Mouse (Mus musculus) hindbrain, postnatal 0 days (tissue): ENCODE results near the gene Atg16l2. TPM values are rescaled to one million over a fixed set of nuclear protein-coding genes. Genes with fewer than 3 reads are reported as not detected.

Source experiments
- ATAC-seq: fragments of 200-750 bp; cut with Nextera tagmentation; 2 replicates; pipeline ENCODE4 v1.8.0; 2017; ENCODE audit warnings: mild to moderate bottlenecking, moderate TSS enrichment, moderate library complexity
- DNase-seq: peaks from one replicate; pipeline ENCODE4 v3.0.0-alpha.2; 2015; ENCODE audit warnings: low spot score
- H3K27ac ChIP-seq: fragments of 300-500 bp; sonication (generic); 2 replicates; pipeline ENCODE4 v1.5.1; 2014; ENCODE audit warnings: mild to moderate bottlenecking
- H3K27me3 ChIP-seq: fragments of 300-500 bp; sonication (generic); 2 replicates; pipeline ENCODE4 v1.6.1; 2014; ENCODE audit warnings: low read length, mixed read lengths; ENCODE audit not compliant: insufficient read depth
- H3K36me3 ChIP-seq: fragments of 300-500 bp; sonication (generic); 2 replicates; pipeline ENCODE4 v1.6.1; 2014; ENCODE audit warnings: low read length, mixed read lengths; ENCODE audit not compliant: insufficient read depth
- H3K4me1 ChIP-seq: fragments of 300-500 bp; sonication (generic); 2 replicates; pipeline ENCODE4 v1.6.1; 2014; ENCODE audit warnings: antibody characterized with exemption, low read length, mixed read lengths; ENCODE audit not compliant: insufficient read depth
- H3K4me2 ChIP-seq: fragments of 300-500 bp; sonication (generic); 2 replicates; pipeline ENCODE4 v1.6.1; 2014; ENCODE audit warnings: low read depth, mild to moderate bottlenecking, low read length, moderate library complexity, mixed read lengths
- H3K4me3 ChIP-seq: fragments of 300-500 bp; sonication (generic); 2 replicates; pipeline ENCODE4 v1.5.1; 2014; ENCODE audit warnings: low read length
- H3K9ac ChIP-seq: fragments of 300-500 bp; sonication (generic); replicated peaks from 2 replicates; pipeline ENCODE4 v1.6.1; 2014; ENCODE audit warnings: mild to moderate bottlenecking, low read length, moderate library complexity, mixed read lengths
- H3K9me3 ChIP-seq: fragments of 300-500 bp; sonication (generic); 2 replicates; pipeline ENCODE4 v1.6.1; 2016; ENCODE audit warnings: low read length, mixed read lengths
- CTCF ChIP-seq: IDR thresholded peaks from 2 replicates; pipeline ENCODE4 v1.5.1; 2016; ENCODE audit warnings: antibody characterized with exemption, control low read depth, low read depth
- WGBS: fragments of 180-500 bp; shearing (Covaris S2); extraction: QIAGEN DNeasy Blood & Tissue Kit; methylation state at CpG from one replicate; pipeline ENCODE4 v1.1.7; 2014; 5-methylcytosine and 5-hydroxymethylcytosine counted together
- polyA plus RNA-seq: library from polyadenylated mRNA; unstranded; fragments of >200 nt; fragmentation: Nextera tagmentation; extraction: Ambion mirVana; gene quantifications from 2 replicates; pipeline ENCODE4 v1.2.1, GENCODE M21; 2015
- total RNA-seq: library from RNA; depleted of rRNA; stranded (reverse); fragments of >200 nt; gene quantifications from 2 replicates; pipeline ENCODE4 v1.2.3, GENCODE M21; 2014

Gene Atg16l2
- total and polyA plus RNA-seq, 2 experiments from 2014 or later: 18.8 to 49.3 TPM

- H3K4me3 ChIP-seq: no peak overlapping the region
- 94% methylated on average over 10 of the region's 10 CpGs for WGBS
- DNase-seq: no peak
- H3K27me3 ChIP-seq: no peaks in the 10 kb centered on the region
- no peak for ATAC-seq
- H3K4me2 ChIP-seq: no peak overlapping the region
- no peak overlapping the region for H3K27ac ChIP-seq
- no peak overlapping the region for H3K9ac ChIP-seq
- no peak for TF ChIP-seq CTCF
- peaks cover 12% of the 10 kb centered on the region for H3K36me3 ChIP-seq
- H3K4me1 ChIP-seq: no peaks in the 10 kb centered on the region
- no peaks in the 10 kb centered on the region for H3K9me3 ChIP-seq
These were observed 11.7 kb downstream of the Atg16l2 start for GRCm38 (mm10) chr7:101290401-101290800.

GRCm38 (mm10) chr7:101288436-101288835 lies 13.6 kb downstream of the Atg16l2 start:
- H3K36me3 ChIP-seq: peaks cover 13% of the 10 kb centered on the region
- no peak overlapping the region for H3K4me3 ChIP-seq
- ATAC-seq (0 out of 2 replicates have a peak, but pooled peaks have one; percentile 38), DNase-seq (peak; percentile 73)
- WGBS: 40% methylated on average over 4 of the region's 4 CpGs
- no peak overlapping the region for H3K4me2 ChIP-seq
- no peak overlapping the region for H3K27ac ChIP-seq
- peak; percentile 83 for TF ChIP-seq CTCF
- no peak overlapping the region for H3K9ac ChIP-seq
- no peaks in the 10 kb centered on the region for H3K9me3 ChIP-seq
- H3K27me3 ChIP-seq: no peaks in the 10 kb centered on the region
- H3K4me1 ChIP-seq: no peaks in the 10 kb centered on the region

- Histone ChIP-seq H3K9ac (no peak overlapping the region), H3K4me3 (no peak overlapping the region), H3K9me3 (no peaks in the 10 kb centered on the region), H3K27me3 (no peaks in the 10 kb centered on the region), H3K4me2 (no peak overlapping the region), H3K36me3 (peaks cover 19% of the 10 kb centered on the region), H3K4me1 (no peaks in the 10 kb centered on the region), H3K27ac (no peak overlapping the region)
- TF ChIP-seq CTCF: no peak
- WGBS: 74% methylated on average over 2 of the region's 2 CpGs
- no peak for ATAC-seq
- DNase-seq: no peak
These were observed 14.2 kb downstream of the Atg16l2 start for GRCm38 (mm10) chr7:101287820-101288219.

- peaks cover 28% of the 10 kb centered on the region for H3K36me3 ChIP-seq
- TF ChIP-seq CTCF: no peak
- no peak overlapping the region for H3K9ac ChIP-seq
- H3K4me1 ChIP-seq: no peaks in the 10 kb centered on the region
- H3K9me3 ChIP-seq: no peaks in the 10 kb centered on the region
- no peak overlapping the region for H3K27ac ChIP-seq
- H3K4me2 ChIP-seq: no peak overlapping the region
- DNase-seq (no peak), ATAC-seq (no peak)
- WGBS: 83% methylated on average over 4 of the region's 4 CpGs
- no peak overlapping the region for H3K4me3 ChIP-seq
- no peaks in the 10 kb centered on the region for H3K27me3 ChIP-seq
These were observed 15.2 kb downstream of the Atg16l2 start for GRCm38 (mm10) chr7:101286891-101287290.

GRCm38 (mm10) chr7:101284504-101284903 lies 17.5 kb downstream of the Atg16l2 start:
- Histone ChIP-seq H3K4me2 (no peak overlapping the region), H3K4me1 (no peaks in the 10 kb centered on the region), H3K9ac (no peak overlapping the region), H3K9me3 (no peaks in the 10 kb centered on the region), H3K27me3 (no peaks in the 10 kb centered on the region), H3K36me3 (peaks cover 27% of the 10 kb centered on the region), H3K27ac (no peak overlapping the region), H3K4me3 (no peak overlapping the region)
- WGBS: 94% methylated on average over 1 of the region's 1 CpGs
- TF ChIP-seq CTCF: no peak
- DNase-seq: no peak
- no peak for ATAC-seq

- Histone ChIP-seq H3K4me2 (no peak overlapping the region), H3K4me1 (no peaks in the 10 kb centered on the region), H3K9me3 (no peaks in the 10 kb centered on the region), H3K4me3 (no peak overlapping the region), H3K36me3 (peaks cover 36% of the 10 kb centered on the region), H3K27ac (no peak overlapping the region), H3K9ac (no peak overlapping the region), H3K27me3 (no peaks in the 10 kb centered on the region)
- DNase-seq (no peak), ATAC-seq (no peak)
- 86% methylated on average over 3 of the region's 3 CpGs for WGBS
- no peak for TF ChIP-seq CTCF
These were observed 19.3 kb downstream of the Atg16l2 start for GRCm38 (mm10) chr7:101282721-101283120.

- 86% methylated on average over 8 of the region's 8 CpGs for WGBS
These were observed 29.4 kb downstream of the Atg16l2 start for GRCm38 (mm10) chr7:101272466-101273160.

More at GRCm38 (mm10) chr7:101272466-101273160, 29.4 kb downstream of the Atg16l2 start:
- TF ChIP-seq CTCF: no peak
- Histone ChIP-seq H3K27me3 (no peaks in the 10 kb centered on the region), H3K4me1 (no peaks in the 10 kb centered on the region), H3K4me3 (no peak overlapping the region), H3K9ac (no peak overlapping the region), H3K27ac (no peak overlapping the region), H3K9me3 (no peaks in the 10 kb centered on the region), H3K4me2 (no peak overlapping the region), H3K36me3 (peaks cover 31% of the 10 kb centered on the region)
- DNase-seq (no peak), ATAC-seq (no peak)
